Mouse (Mus musculus) midbrain, embryonic 12.5 days (tissue): ENCODE results near the gene Taf12. TPM values are rescaled to one million over a fixed set of nuclear protein-coding genes. Genes with fewer than 3 reads are reported as not detected.

Experiments
- ATAC-seq: fragments of 200-750 bp; cut with Nextera tagmentation; 2 replicates; pipeline ENCODE4 v1.8.0; 2017; ENCODE audit warnings: low read depth, moderate TSS enrichment, moderate library complexity; ENCODE audit not compliant: low FRiP score
- H3K27ac ChIP-seq: fragments of 300-500 bp; sonication (generic); replicated peaks from 2 replicates; pipeline ENCODE4 v1.5.1; 2016; ENCODE audit warnings: mild to moderate bottlenecking
- H3K27me3 ChIP-seq: fragments of 300-500 bp; sonication (generic); 2 replicates; pipeline ENCODE4 v1.6.1; 2016; ENCODE audit warnings: mild to moderate bottlenecking
- H3K36me3 ChIP-seq: fragments of 300-500 bp; sonication (generic); 2 replicates; pipeline ENCODE4 v1.6.1; 2016
- H3K4me1 ChIP-seq: fragments of 300-500 bp; sonication (generic); 2 replicates; pipeline ENCODE4 v1.6.1; 2016
- H3K4me2 ChIP-seq: fragments of 300-500 bp; sonication (generic); replicated peaks from 2 replicates; pipeline ENCODE4 v1.6.1; 2016; ENCODE audit warnings: mild to moderate bottlenecking, moderate library complexity
- H3K4me3 ChIP-seq: fragments of 300-500 bp; sonication (generic); 2 replicates; pipeline ENCODE4 v1.5.1; 2016; ENCODE audit warnings: mild to moderate bottlenecking
- H3K9ac ChIP-seq: fragments of 300-500 bp; sonication (generic); replicated peaks from 2 replicates; pipeline ENCODE4 v1.6.1; 2016; ENCODE audit warnings: mild to moderate bottlenecking, moderate library complexity
- H3K9me3 ChIP-seq: fragments of 300-500 bp; sonication (generic); 2 replicates; pipeline ENCODE4 v1.6.1; 2016; ENCODE audit warnings: mild to moderate bottlenecking
- WGBS: fragments of 180-500 bp; shearing (Covaris S2); methylation state at CpG from one replicate; pipeline ENCODE4 v1.1.7; 2016; 5-methylcytosine and 5-hydroxymethylcytosine counted together
- polyA plus RNA-seq: library from polyadenylated mRNA; unstranded; fragments of >200 nt; fragmentation: Nextera tagmentation; extraction: Ambion mirVana; gene quantifications from 2 replicates; pipeline ENCODE4 v1.2.1, GENCODE M21; 2016

The Taf12 gene
- polyA plus RNA-seq, 1 experiment from 2014 or later = 58.3 TPM

- Histone ChIP-seq H3K4me2 (peak within 1 kb of the TSS; percentile 80), H3K9ac (peak within 1 kb of the TSS; percentile 90)
- under 1% methylated on average over 52 of the region's 52 CpGs for WGBS
These were observed 55.1 kb downstream of the Taf12 start, which contains the start of gene Trnau1ap for GRCm38 (mm10) chr4:132329115-132329834. Trnau1ap (minus strand) TSS chr4:132329538.

GRCm38 (mm10) chr4:132329835-132330354 lies 55.7 kb downstream of the Taf12 start:
- H3K27me3 ChIP-seq = no peaks in the 10 kb centered on the region
- peak overlapping the region; percentile 90 for H3K9ac ChIP-seq
- 8% methylated on average over 10 of the region's 10 CpGs for WGBS
- peak overlapping the region; percentile 80 for H3K4me2 ChIP-seq
- no peak for ATAC-seq
- peaks cover 9% of the 10 kb centered on the region for H3K4me1 ChIP-seq
- H3K9me3 ChIP-seq = no peaks in the 10 kb centered on the region
- H3K36me3 ChIP-seq = peaks cover 43% of the 10 kb centered on the region
- H3K27ac ChIP-seq = peak overlapping the region; percentile 85
- H3K4me3 ChIP-seq = peak overlapping the region; percentile 82

More at GRCm38 (mm10) chr4:132329115-132329834, 55.1 kb downstream of the Taf12 start, which contains the start of gene Trnau1ap:
- H3K9me3 ChIP-seq = no peaks in the 10 kb centered on the region
- peak within 1 kb of the TSS; percentile 85 for H3K27ac ChIP-seq
- peaks cover 43% of the 10 kb centered on the region for H3K36me3 ChIP-seq
- peak within 1 kb of the TSS; percentile 82 for H3K4me3 ChIP-seq
- peak; percentile 98 for ATAC-seq
- H3K27me3 ChIP-seq = no peaks in the 10 kb centered on the region
- peaks cover 9% of the 10 kb centered on the region for H3K4me1 ChIP-seq

GRCm38 (mm10) chr4:132331960-132332359 lies 57.8 kb downstream of the Taf12 start:
- Histone ChIP-seq H3K9ac (no peak overlapping the region), H3K4me1 (peaks cover 9% of the 10 kb centered on the region), H3K4me3 (no peak overlapping the region), H3K27me3 (no peaks in the 10 kb centered on the region), H3K4me2 (no peak overlapping the region), H3K9me3 (no peaks in the 10 kb centered on the region), H3K27ac (no peak overlapping the region), H3K36me3 (peaks cover 46% of the 10 kb centered on the region)
- WGBS = 86% methylated on average over 3 of the region's 3 CpGs
- no peak for ATAC-seq

DNA sequence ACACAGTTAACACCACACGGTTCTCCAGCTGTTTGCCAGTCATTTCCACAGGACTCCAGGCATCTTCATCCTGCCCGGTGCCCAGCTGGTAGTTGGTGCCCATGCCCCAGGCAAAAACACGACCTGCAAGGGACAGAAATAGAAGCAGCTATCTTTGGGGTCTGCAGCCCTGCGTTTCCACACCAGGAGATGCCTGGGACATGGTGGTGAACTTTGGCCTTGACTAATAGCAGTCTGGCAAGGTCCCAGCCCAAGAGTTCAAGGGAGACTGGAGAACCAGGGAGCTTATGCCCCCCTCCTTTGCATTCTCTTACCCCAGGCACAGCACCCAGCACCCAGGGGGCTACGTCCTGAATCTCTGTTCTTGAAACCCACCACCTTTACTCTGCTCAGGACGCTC lies 58.7 kb downstream of the Taf12 start:
- no peak overlapping the region for H3K4me2 ChIP-seq
- no peak overlapping the region for H3K4me3 ChIP-seq
- no peak overlapping the region for H3K9ac ChIP-seq
- no peaks in the 10 kb centered on the region for H3K27me3 ChIP-seq
- no peak for ATAC-seq
- H3K27ac ChIP-seq = no peak overlapping the region
- peaks cover 55% of the 10 kb centered on the region for H3K36me3 ChIP-seq
- no peaks in the 10 kb centered on the region for H3K9me3 ChIP-seq
- peaks cover 9% of the 10 kb centered on the region for H3K4me1 ChIP-seq
- WGBS = 89% methylated on average over 6 of the region's 6 CpGs

DNA sequence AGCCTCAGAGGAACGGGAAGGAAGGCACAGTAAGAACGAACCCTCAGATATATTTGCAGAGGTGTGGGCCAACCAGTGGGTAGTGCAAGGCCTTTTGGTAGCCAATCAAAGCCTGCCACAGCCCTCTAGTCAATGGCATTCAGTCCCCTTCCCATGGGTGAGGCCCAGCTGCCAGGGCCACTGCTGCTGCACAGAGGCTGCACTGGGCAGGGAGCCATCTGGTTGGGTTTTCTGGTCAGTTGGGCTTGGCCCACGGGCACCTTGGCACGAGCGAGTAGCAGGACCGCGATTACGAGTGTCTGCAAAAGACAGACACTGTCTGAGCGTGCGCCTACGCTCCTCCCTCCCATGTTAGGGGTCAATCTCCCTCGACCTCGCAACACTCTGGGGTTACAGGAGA lies 64.8 kb downstream of the Taf12 start:
- H3K27me3 ChIP-seq = no peaks in the 10 kb centered on the region
- no peaks in the 10 kb centered on the region for H3K9me3 ChIP-seq
- H3K4me1 ChIP-seq = peaks cover 16% of the 10 kb centered on the region
- H3K27ac ChIP-seq = no peak overlapping the region
- WGBS = 97% methylated on average over 13 of the region's 13 CpGs
- ATAC-seq = no peak
- peaks cover 55% of the 10 kb centered on the region for H3K36me3 ChIP-seq
- no peak overlapping the region for H3K4me3 ChIP-seq
- no peak overlapping the region for H3K9ac ChIP-seq
- H3K4me2 ChIP-seq = no peak overlapping the region

DNA sequence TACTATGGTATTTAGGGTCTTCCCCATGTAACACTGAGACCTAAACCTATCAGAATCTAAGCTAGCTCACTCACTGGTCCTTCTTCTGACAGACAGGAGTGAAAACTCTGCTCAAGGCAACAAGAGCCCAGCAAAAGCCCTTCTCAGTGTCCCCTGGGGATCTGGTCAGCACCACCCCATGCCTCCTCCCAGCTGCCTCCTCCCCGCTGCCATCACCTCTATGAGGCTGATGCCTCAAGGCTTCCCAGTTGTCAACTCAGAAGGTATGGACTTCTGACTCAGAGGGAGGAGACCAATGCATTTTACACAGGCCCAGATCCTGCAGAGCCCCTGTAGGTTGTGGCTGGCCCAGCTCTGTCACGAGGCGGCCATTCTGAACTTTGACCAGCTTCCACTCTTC lies 67.3 kb downstream of the Taf12 start:
- H3K9me3 ChIP-seq = no peaks in the 10 kb centered on the region
- ATAC-seq = no peak
- no peak overlapping the region for H3K4me2 ChIP-seq
- H3K36me3 ChIP-seq = peaks cover 36% of the 10 kb centered on the region
- 97% methylated on average over 3 of the region's 3 CpGs for WGBS
- peaks cover 26% of the 10 kb centered on the region for H3K4me1 ChIP-seq
- H3K27me3 ChIP-seq = no peaks in the 10 kb centered on the region
- H3K27ac ChIP-seq = no peak overlapping the region
- no peak overlapping the region for H3K4me3 ChIP-seq
- no peak overlapping the region for H3K9ac ChIP-seq

DNA sequence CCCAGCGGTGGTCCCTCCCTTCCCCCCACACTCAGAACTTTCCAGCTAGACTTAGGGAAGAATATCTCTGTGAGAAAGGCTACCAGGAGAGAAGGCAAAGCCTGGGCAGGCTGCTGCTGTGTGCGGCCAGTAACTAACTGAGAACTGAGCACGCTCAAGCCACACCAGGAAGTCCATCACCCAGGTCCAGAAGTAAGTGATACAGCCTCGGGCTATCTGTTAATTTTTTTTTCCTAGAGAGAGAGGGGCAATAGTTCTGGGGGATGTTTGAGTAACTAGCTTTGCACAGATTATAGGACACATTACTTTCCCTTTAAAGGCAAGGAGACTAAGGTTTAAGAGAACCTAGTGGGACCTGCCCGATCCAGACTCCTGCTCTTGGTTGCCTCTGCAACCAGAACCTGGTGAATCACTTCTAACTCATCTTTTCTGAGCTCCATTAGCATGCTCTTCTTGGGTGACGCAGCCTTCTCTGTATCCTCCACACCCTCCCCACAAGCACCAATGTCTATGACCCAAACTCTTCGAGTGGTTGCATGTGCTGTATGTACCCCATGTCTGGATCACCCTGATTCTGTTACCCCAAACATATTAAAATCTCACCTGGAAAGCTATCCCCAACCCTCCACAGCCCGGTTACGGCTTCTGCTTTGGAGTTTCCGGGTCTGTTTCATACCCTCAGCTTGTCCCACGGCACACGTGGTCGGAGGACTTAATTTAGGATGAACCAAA lies 70.4 kb downstream of the Taf12 start:
- H3K4me2 ChIP-seq = peak overlapping the region; percentile 85
- no peak for ATAC-seq
- peak overlapping the region; percentile 76 for H3K4me3 ChIP-seq
- H3K27ac ChIP-seq = no peak overlapping the region
- H3K9me3 ChIP-seq = no peaks in the 10 kb centered on the region
- WGBS = 10% methylated on average over 13 of the region's 13 CpGs
- peaks cover 7% of the 10 kb centered on the region for H3K36me3 ChIP-seq
- no peaks in the 10 kb centered on the region for H3K27me3 ChIP-seq
- peaks cover 26% of the 10 kb centered on the region for H3K4me1 ChIP-seq
- H3K9ac ChIP-seq = peak overlapping the region; percentile 80

Other genes starting within 250 kb of the Taf12 start
- 0.15 TPM in 1 of 2 replicates, not detected in the other for gene Gm10300, start 199.7 kb upstream of the Taf12 start, polyA plus RNA-seq
- gene Epb41, start 199.1 kb upstream of the Taf12 start, polyA plus RNA-seq = 227 and 251 TPM in 2 replicates
- gene Oprd1, start 129.9 kb upstream of the Taf12 start, polyA plus RNA-seq = 0.10 TPM in 1 of 2 replicates, not detected in the other
- gene Ythdf2, start 62.1 kb upstream of the Taf12 start, polyA plus RNA-seq = 150 and 151 TPM in 2 replicates
- 44.8 and 46.4 TPM in 2 replicates for gene Gmeb1, start 12.8 kb upstream of the Taf12 start, polyA plus RNA-seq
- gene Rab42, start 29.0 kb downstream of the Taf12 start, polyA plus RNA-seq = 0.42 and 1.5 TPM in 2 replicates
- gene Trnau1ap, start 55.2 kb downstream of the Taf12 start, polyA plus RNA-seq = 79.2 and 80.6 TPM in 2 replicates
- gene Rcc1, start 79.2 kb downstream of the Taf12 start, polyA plus RNA-seq = 90.2 and 92.9 TPM in 2 replicates
- 19.7 and 20.7 TPM in 2 replicates for gene Phactr4, start 148.1 kb downstream of the Taf12 start, polyA plus RNA-seq
- 22.2 and 27.3 TPM in 2 replicates for gene Med18, start 189.5 kb downstream of the Taf12 start, polyA plus RNA-seq
- 11.7 TPM in 2 replicates for gene Sesn2, start 236.1 kb downstream of the Taf12 start, polyA plus RNA-seq